Mouse (Mus musculus) urinary bladder, adult 18-20 months (tissue): ENCODE results near the gene Dkkl1.
"Not testable (repeated sequence)": the region's sequence is repeated elsewhere in the genome, so short reads cannot be mapped to it uniquely, and the experiment has no call there.

Experiments
- DNase-seq, 2 experiments: peaks; one replicate each; pipeline ENCODE4 v3.0.0; 2022; ENCODE audit warnings: low spot score in 2 of 2, mixed read lengths in 2 of 2

Dkkl1 gene

DNA sequence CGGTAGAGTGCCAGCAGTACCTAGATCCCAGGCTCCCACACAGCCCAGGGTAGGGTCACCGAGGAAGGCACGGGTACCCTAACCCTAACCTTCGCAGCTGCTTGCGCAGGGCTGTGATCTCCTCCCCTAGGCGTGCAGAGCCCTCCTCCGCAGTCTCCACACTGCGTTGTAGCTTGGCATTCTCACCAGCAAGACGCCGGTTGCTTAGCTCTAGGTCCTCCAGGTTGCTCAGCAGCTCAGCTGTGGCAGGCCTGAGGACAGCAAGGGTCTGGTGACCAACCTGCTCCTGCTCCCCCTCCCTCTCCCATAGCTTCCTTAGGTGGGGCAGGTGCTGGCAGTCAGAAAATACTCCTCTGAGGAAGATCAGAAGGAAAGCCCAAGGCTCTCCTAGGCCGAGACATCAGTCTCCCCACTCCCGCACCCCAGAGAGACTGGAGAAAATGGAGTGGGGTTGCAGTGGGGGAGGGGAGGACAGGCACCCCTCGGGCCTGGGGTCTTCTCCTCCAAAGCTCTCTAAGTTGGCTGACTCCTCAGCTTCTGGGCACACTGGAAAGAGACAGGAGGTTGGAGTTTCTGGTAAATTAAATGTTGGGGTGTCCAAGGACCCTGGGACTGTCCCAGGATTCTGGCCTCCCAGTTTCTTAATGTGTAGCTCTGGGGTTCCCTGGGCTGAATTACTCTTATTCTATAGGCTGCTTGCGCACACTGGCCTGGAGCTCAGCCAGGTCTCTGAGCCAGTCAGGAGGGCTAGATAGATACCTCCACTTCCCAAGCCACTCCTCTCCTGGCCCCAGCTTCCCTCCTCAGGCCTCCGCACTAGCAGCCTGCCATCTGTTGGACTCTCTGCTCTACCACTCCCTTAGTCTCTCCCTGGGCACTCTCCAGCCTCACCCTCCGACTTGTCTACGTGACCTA is 17.8 kb downstream of the Dkkl1 start:
- no peak for DNase-seq

- no peak for DNase-seq
These were observed 18.5 kb downstream of the Dkkl1 start for GRCm38 (mm10) chr7:45193406-45193805.

DNA sequence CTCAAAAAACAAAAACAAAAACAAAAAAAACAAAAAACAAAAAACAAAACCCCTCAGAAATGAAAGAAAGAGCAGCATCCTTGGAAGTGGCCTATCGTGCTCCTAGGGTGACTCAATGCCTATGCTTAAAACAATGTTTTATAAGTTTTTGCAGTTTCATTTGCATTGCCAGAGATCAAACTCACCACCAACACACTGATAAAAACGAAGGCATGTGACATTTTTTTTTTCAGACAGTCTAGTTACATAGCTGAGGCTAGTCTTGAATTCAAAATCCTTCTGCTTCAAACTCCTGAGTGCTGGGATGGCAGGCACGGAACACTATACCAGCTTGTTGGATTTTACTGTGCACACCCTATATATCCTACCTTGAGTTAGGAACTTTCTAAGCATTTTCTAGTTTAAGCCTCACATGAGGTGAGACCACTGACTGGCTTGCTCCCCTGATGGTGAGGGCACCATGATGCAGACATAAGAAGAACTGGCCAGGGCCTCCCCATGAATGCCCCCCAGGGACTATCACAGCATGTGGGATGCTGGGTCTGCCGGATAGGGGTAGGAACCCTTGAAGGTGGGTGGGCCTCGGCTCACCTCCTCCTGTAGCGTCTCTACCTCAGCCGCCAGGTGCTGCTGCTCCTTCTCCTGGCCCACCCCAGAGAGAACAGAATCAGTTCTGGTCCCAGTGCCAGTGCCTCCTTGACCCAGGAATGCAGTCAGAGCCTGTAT is 19.2 kb downstream of the Dkkl1 start:
- DNase-seq = no peak

- no peak for DNase-seq
These were observed 20.1 kb downstream of the Dkkl1 start for GRCm38 (mm10) chr7:45191803-45192363.

- DNase-seq = no peak
These were observed 20.8 kb downstream of the Dkkl1 start for GRCm38 (mm10) chr7:45191161-45191560.

DNA sequence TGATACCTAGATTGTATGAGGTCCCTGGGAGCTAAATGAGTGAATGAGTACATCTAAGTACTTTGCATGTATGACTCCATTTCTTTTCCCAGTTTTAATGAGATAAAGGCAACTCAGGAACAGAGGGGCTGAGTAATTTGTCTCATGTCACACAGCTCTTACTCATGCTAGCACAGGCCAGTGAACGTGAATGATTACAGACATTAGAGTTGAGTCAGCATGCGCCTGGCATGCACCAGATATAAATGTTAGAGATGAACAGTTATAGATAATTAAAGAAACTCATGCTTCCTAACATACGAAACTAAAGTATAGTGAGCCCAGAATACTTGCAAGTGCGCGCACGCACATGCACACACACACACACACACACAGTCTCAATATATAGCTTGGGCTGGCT is 21.8 kb downstream of the Dkkl1 start:
- no peak for DNase-seq

GRCm38 (mm10) chr7:45189600-45189999 is 22.3 kb downstream of the Dkkl1 start:
- no peak for DNase-seq

DNA sequence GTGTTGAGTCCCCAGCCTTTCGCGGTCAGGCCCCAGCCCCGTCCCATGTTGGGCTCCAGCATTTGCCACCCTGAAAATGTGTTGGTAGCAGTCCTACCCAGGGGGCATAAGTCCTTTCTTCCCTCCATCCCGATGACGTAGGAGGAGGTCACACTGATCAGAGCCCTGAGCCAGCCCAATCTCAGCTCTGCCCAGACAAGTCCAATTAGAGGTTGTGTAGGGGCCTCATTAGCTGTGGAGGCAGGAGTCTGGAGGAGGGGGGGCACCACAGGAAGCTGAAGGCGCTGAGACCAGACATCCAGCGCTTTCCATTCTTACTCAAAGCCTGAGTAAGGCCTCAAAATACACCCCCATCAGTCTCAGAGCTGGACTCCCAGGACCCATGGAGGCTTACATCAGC is 26.0 kb downstream of the Dkkl1 start:
- no peak for DNase-seq

- no peak for DNase-seq
These were observed 28.3 kb downstream of the Dkkl1 start for GRCm38 (mm10) chr7:45183672-45184071.

GRCm38 (mm10) chr7:45182606-45183005 is 29.3 kb downstream of the Dkkl1 start:
- DNase-seq = no peak

DNA sequence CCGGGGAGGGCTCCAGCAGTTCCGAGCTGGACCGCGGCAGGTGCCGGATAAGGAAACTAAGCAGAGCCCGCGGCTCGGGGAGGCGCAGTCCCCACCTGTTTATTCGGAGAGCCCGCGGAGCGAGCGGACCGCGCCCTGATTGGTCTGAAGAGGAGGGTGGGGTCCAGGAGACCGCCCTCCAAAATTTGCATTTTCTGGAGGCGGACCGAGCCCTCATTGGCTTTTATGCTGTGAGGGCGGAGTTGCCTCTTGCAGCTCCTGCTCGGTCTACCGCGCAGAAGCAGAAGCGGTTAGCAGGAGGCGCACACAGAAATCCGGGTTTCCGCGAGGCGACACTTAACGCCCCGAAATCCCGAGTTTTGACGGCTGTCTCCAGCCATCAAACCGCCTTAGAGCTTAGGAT is 29.7 kb downstream of the Dkkl1 start:
- peak; percentile 76 to 88 for DNase-seq

DNA sequence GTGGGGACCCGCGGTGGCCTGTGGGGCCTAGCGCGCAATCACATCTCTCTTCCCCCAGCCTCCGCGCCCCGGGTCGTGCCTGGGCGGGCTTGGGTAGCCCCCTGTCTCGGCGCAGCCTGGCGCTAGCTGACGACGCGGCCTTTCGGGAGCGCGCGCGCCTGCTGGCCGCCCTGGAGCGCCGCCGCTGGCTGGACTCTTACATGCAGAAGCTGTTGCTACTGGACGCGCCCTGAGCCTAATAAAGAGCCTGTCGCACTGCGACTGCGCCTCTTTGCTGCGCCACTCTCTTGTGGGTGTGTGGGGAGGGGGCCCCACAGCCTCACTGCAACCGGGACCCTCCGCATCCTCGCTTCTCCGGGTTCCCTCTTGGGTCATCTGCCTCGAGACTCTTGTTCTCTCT is 30.4 kb downstream of the Dkkl1 start:
- DNase-seq = no peak

- DNase-seq = no peak
These were observed 31.0 kb downstream of the Dkkl1 start, which contains the start of gene Pth2 for GRCm38 (mm10) chr7:45180896-45181477. Pth2 (plus strand) TSS chr7:45180995.

GRCm38 (mm10) chr7:45179469-45179868 is 32.5 kb downstream of the Dkkl1 start, which contains the start of gene Gfy:
Gfy (minus strand) TSS chr7:45179569.
- DNase-seq = no peak

- no peak for DNase-seq
These were observed 33.4 kb downstream of the Dkkl1 start for GRCm38 (mm10) chr7:45178550-45178949.

DNA sequence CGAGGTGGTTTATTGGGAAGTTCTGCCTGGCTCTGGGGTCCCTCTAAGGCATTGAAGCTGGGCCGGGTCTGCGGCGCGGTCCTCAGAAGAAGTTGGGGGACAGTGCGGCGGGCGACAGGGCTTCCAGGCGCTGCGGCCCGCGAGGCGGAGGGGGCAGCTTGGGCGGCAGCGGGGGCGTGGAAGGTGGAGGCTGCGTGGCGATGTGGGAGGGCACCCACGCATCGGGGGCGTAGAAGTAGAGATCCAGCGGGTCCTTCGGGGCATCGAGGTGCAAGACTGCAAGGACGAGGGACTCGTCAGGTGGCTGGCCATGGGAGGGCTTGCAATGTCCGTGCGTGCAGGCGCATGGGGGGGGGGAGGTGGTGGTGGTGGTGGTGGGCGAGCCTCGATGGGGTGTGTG is 35.6 kb downstream of the Dkkl1 start:
- DNase-seq = no peak

- no peak for DNase-seq
These were observed 36.0 kb downstream of the Dkkl1 start for GRCm38 (mm10) chr7:45175929-45176328.

GRCm38 (mm10) chr7:45175398-45175797 is 36.5 kb downstream of the Dkkl1 start:
- no peak for DNase-seq

GRCm38 (mm10) chr7:45174567-45175280 is 37.2 kb downstream of the Dkkl1 start:
- DNase-seq = no peak

DNA sequence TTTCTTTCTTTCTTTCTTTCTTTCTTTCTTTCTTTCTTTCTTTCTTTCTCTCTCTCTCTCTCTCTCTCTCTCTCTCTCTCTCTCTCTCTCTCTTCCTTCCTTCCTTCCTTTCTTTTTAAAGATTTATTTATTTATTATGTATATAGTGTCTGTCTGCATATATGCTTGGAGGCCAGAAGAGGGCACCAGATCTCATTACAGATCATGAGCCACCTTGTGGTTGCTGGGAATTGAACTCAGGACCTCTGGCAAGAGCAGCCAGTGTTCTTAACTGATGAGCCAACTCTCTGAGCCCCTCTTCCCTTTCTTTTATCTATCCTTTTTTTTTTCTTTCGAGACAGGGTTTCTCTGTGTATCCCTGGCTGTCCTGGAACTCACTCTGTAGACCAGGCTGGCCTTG is 38.2 kb downstream of the Dkkl1 start:
- DNase-seq = not testable (repeated sequence)

DNA sequence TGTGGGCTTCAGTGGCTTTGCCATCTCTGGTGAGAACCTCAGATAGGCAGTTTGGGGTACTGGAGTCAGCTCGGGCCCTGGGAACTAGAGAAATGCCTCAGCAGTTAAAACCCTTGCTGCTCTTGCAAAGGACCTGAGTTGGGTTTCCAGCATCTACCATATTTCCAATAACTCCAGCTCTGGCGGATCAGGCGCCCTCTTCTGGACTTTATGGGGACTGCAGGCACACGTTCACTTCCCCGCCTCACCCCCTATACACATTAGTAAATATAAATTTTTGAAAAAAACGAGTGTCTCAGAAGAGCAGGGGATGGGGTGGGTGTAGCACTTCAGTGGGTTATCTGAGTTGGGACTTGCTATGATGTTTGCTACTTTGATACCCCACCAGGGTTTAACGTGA is 39.0 kb downstream of the Dkkl1 start:
- no peak for DNase-seq
